Mouse (Mus musculus) heart, adult 2 months (tissue): ENCODE data around the gene B4galt1. TPM values are rescaled to one million over a fixed set of nuclear protein-coding genes. Genes with fewer than 3 reads are reported as not detected.
A peak's percentile ranks its signal among the peaks of the same experiment; 100 is the strongest.

Source experiments
- DNase-seq, 2 experiments: peaks; one replicate each; pipeline ENCODE4 v3.0.0; 2021
- H3K27ac ChIP-seq: fragments of 200-600 bp; 2 replicates; pipeline ENCODE4 v1.8.1; 2022
- H3K27me3 ChIP-seq: fragments of 200-500 bp; 2 replicates; pipeline ENCODE4 v1.6.1; 2012; ENCODE audit warnings: mild to moderate bottlenecking, low read length, inconsistent platforms, mixed read lengths; ENCODE audit not compliant: control insufficient read depth, insufficient read depth
- H3K36me3 ChIP-seq: fragments of 200-500 bp; 2 replicates; pipeline ENCODE4 v1.6.1; 2012; ENCODE audit warnings: low read length, inconsistent platforms; ENCODE audit not compliant: control insufficient read depth, insufficient read depth
- H3K4me1 ChIP-seq: fragments of 200-500 bp; 2 replicates; pipeline ENCODE4 v1.6.1; 2011; ENCODE audit warnings: low read length; ENCODE audit not compliant: control insufficient read depth, insufficient read depth
- H3K4me3 ChIP-seq: fragments of 200-600 bp; 2 replicates; pipeline ENCODE4 v1.8.1; 2022
- H3K79me2 ChIP-seq: fragments of 200-500 bp; replicated peaks from 2 replicates; pipeline ENCODE4 v1.6.1; 2012; ENCODE audit warnings: mild to moderate bottlenecking, inconsistent platforms, low read length, moderate library complexity, mixed read lengths; ENCODE audit not compliant: control insufficient read depth, insufficient read depth
- H3K9ac ChIP-seq: fragments of 200-500 bp; 2 replicates; pipeline ENCODE4 v1.6.1; 2012; ENCODE audit warnings: low read depth, mild to moderate bottlenecking, control low read depth, inconsistent platforms, low read length, mixed read lengths
- CTCF ChIP-seq: fragments of 200-600 bp; IDR thresholded peaks from 2 replicates; pipeline ENCODE4 v1.8.1; 2022; ENCODE audit warnings: antibody characterized with exemption, mild to moderate bottlenecking, moderate library complexity
- EP300 ChIP-seq: fragments of 200-500 bp; IDR thresholded peaks from 2 replicates; pipeline ENCODE4 v1.6.1; 2011; ENCODE audit warnings: low read depth, low read length, control low read depth; ENCODE audit not compliant: insufficient read depth
- POLR2A ChIP-seq: fragments of 200-500 bp; IDR thresholded peaks from 2 replicates; pipeline ENCODE4 v1.6.1; 2011; ENCODE audit warnings: mild to moderate bottlenecking, low read depth, low read length, control low read depth; ENCODE audit not compliant: insufficient read depth
- WGBS: fragments of 180-500 bp; shearing (Covaris S2); methylation state at CpG from one replicate; pipeline ENCODE4 v1.1.7; 2018; 5-methylcytosine and 5-hydroxymethylcytosine counted together
- intact Hi-C: fragments of 180-260 bp; cut with DNase I; formaldehyde crosslinking; loops from one replicate; pipeline ENCODE4 v1.15.1; 2025
- microRNA-seq, 2 experiments: library from miRNA; unstranded; fragments of <30 nt; microRNA quantifications; one replicate each; pipeline ENCODE4 v1.2.0; 2021
- polyA plus RNA-seq: library from polyadenylated mRNA; depleted of rRNA; stranded (reverse); fragments of >200 nt; gene quantifications from 2 replicates; pipeline ENCODE4 v1.2.3, GENCODE M21; 2012; rRNA removed
- total RNA-seq, 2 experiments: library from RNA; stranded (reverse); gene quantifications; 2 replicates each; pipeline ENCODE4 v1.2.3; 2021

B4galt1 gene
- total and polyA plus RNA-seq, 3 experiments: 42.6 to 69.7 (median 68.7) TPM

- Histone ChIP-seq H3K4me1 (peaks cover 8% of the 10 kb centered on the region), H3K27ac (peak overlapping the region; percentile 43), H3K4me3 (peak overlapping the region; percentile 27), H3K79me2 (no peaks in the 10 kb centered on the region), H3K36me3 (no peaks in the 10 kb centered on the region), H3K9ac (peak overlapping the region; percentile 68), H3K27me3 (no peaks in the 10 kb centered on the region)
- 7% methylated on average over 12 of the region's 12 CpGs for WGBS
- intact Hi-C loops: loop anchor here (2.0 kb wide), 1 partner anchor 78 kb away; no protein-coding TSS in a partner anchor
- DNase-seq: peak; percentile 75 to 81
- TF ChIP-seq CTCF (peak; percentile 87), EP300 (0 out of 2 replicates have a peak, but pooled peaks have one; percentile 86), POLR2A (no peak)
Observed at GRCm38 (mm10) chr4:40774279-40775259, 79.2 kb downstream of the B4galt1 start.

GRCm38 (mm10) chr4:40759876-40760275, 93.9 kb downstream of the B4galt1 start:
- no peak overlapping the region for H3K27ac ChIP-seq
- H3K36me3 ChIP-seq: peaks cover 3% of the 10 kb centered on the region
- H3K27me3 ChIP-seq: no peaks in the 10 kb centered on the region
- H3K79me2 ChIP-seq: no peaks in the 10 kb centered on the region
- no peak for DNase-seq
- no peak overlapping the region for H3K4me3 ChIP-seq
- WGBS: 40% methylated on average over 5 of the region's 5 CpGs
- TF ChIP-seq EP300 (no peak), CTCF (no peak), POLR2A (no peak)
- no peaks in the 10 kb centered on the region for H3K4me1 ChIP-seq
- no peak overlapping the region for H3K9ac ChIP-seq
- intact Hi-C loops: no loop called here

- H3K9ac ChIP-seq: peak within 1 kb of the TSS; percentile 87
- no peaks in the 10 kb centered on the region; the same call in 1 of the 2 replicates for H3K79me2 ChIP-seq
- peak within 1 kb of the TSS; percentile 83 for H3K27ac ChIP-seq
- TF ChIP-seq POLR2A (peak; percentile 74), EP300 (no peak), CTCF (no peak)
- peak; percentile 97 to 98 for DNase-seq
- under 1% methylated on average over 40 of the region's 40 CpGs for WGBS
- H3K4me3 ChIP-seq: peak within 1 kb of the TSS; percentile 99
- intact Hi-C loops: no loop called here
- H3K4me1 ChIP-seq: no peaks in the 10 kb centered on the region
- peaks cover 3% of the 10 kb centered on the region for H3K36me3 ChIP-seq
- no peaks in the 10 kb centered on the region for H3K27me3 ChIP-seq
Observed at GRCm38 (mm10) chr4:40757780-40758420, 95.9 kb downstream of the B4galt1 start, which contains the start of gene Smu1. Gene Smu1, minus strand, starts transcription at chr4:40757923.

- intact Hi-C loops: no loop called here
- Histone ChIP-seq H3K36me3 (peaks cover 3% of the 10 kb centered on the region), H3K79me2 (no peaks in the 10 kb centered on the region; the same call in 1 of the 2 replicates), H3K4me1 (no peaks in the 10 kb centered on the region), H3K27ac (peak overlapping the region; percentile 83), H3K9ac (peak overlapping the region; percentile 87), H3K27me3 (no peaks in the 10 kb centered on the region), H3K4me3 (peak overlapping the region; percentile 99)
- whole genome bisulfite sequencing: 0% methylated on average over 39 of the region's 39 CpGs
- DNase-seq: no peak
- no peak for TF ChIP-seq POLR2A
- no peak for TF ChIP-seq EP300
- TF ChIP-seq CTCF: no peak
Observed at GRCm38 (mm10) chr4:40757157-40757779, 96.5 kb downstream of the B4galt1 start.

Small RNA genes within 50 kb of the gene (microRNA-seq; reads per million reads assigned to microRNA genes)
- gene Gm24112 (0 reads per million in 2 experiments), gene Gm25931 (0 to 0.39 reads per million in 2 experiments), gene Mir5123 (0 reads per million in 2 experiments)

Other genes starting within 250 kb of the B4galt1 start
- 10 to 100 TPM; 14.4 to 16.8 TPM for gene Aptx, start 150.8 kb downstream of the B4galt1 start, total RNA-seq
- gene Aptx, start 150.8 kb downstream of the B4galt1 start, polyA plus RNA-seq: 7.6 and 11.2 TPM in 2 replicates
- 100 to 1,000 TPM in 1 of 2 experiments, 10 to 100 TPM in 1; 60.2 to 114 TPM for gene Dnaja1, start 131.9 kb downstream of the B4galt1 start, total RNA-seq
- gene Dnaja1, start 131.9 kb downstream of the B4galt1 start, polyA plus RNA-seq: 5.9 and 11.5 TPM in 2 replicates
- gene Smu1, start 96.1 kb downstream of the B4galt1 start, total RNA-seq: 10 to 100 TPM; 27.0 to 31.7 TPM
- gene Smu1, start 96.1 kb downstream of the B4galt1 start, polyA plus RNA-seq: 13.8 and 28.8 TPM in 2 replicates
- under 1 TPM in 1 of 2 experiments, not detected in 1; 0.68 TPM for gene Spink4, start 66.0 kb upstream of the B4galt1 start, total RNA-seq
- 1.7 and 3.6 TPM in 2 replicates for gene Spink4, start 66.0 kb upstream of the B4galt1 start, polyA plus RNA-seq
- 100 to 1,000 TPM; 263 to 301 TPM for gene Bag1, start 94.3 kb upstream of the B4galt1 start, total RNA-seq
- gene Bag1, start 94.3 kb upstream of the B4galt1 start, polyA plus RNA-seq: 88.7 and 97.0 TPM in 2 replicates
- 10 to 100 TPM; 32.7 to 36.6 TPM for gene Chmp5, start 94.4 kb upstream of the B4galt1 start, total RNA-seq
- 12.7 and 21.5 TPM in 2 replicates for gene Chmp5, start 94.4 kb upstream of the B4galt1 start, polyA plus RNA-seq
- 10 to 100 TPM; 18.9 to 19.8 TPM for gene Nfx1, start 116.9 kb upstream of the B4galt1 start, total RNA-seq
- 16.9 and 30.6 TPM in 2 replicates for gene Nfx1, start 116.9 kb upstream of the B4galt1 start, polyA plus RNA-seq
- 10 to 100 TPM; 21.6 to 33.0 TPM for gene Aqp7, start 194.1 kb upstream of the B4galt1 start, total RNA-seq
- 32.7 and 53.4 TPM in 2 replicates for gene Aqp7, start 194.1 kb upstream of the B4galt1 start, polyA plus RNA-seq
- gene Aqp3, start 244.2 kb upstream of the B4galt1 start, total RNA-seq: not detected
- 0.20 and 4.2 TPM in 2 replicates for gene Aqp3, start 244.2 kb upstream of the B4galt1 start, polyA plus RNA-seq